Mouse (Mus musculus): ENCODE results near the gene Kcnd2.

GRCm38 (mm10) chr6:21226124-21226523 is 10.8 kb downstream of the Kcnd2 start:
- TF ChIP-seq CTCF (IDR thresholded peaks at IDR 0.05; ENCODE audit: insufficient read depth, low read depth, low read length) (no peak), POLR2A (IDR thresholded peaks at IDR 0.05; ENCODE audit: insufficient read depth, low read depth, low read length) (no peak)

All from olfactory bulb, adult 2 months (tissue).